15 mouse cellular contexts compared by ENCODE assay signal in genomic region chr3:129613756-129614155, GRCm38 (mm10).
A peak's percentile ranks its signal among the peaks of the same experiment; 100 is the strongest.
DNase-seq lines count a peak whose midpoint lies in the region; ATAC-seq lines count a peak whose summit lies in the region.
"Had no signal": no experiment of that assay in that cellular context is flagged by ENCODE, and none has a peak within 500 bp of the region (broad histone marks: within the 10 kb centered on the region; RNA-seq: fewer than 3 reads in every experiment).

No protein-coding gene starts in this region.

- H3K36me3 ChIP-seq in forebrain, embryonic 12.5 days (replicated peaks) = peaks cover 18% of the 10 kb centered on the region
- H3K36me3 ChIP-seq in forebrain, embryonic 16.5 days (ENCODE audit: control insufficient read depth, insufficient read depth) = no peaks in the 10 kb centered on the region; the same call in 1 of the 2 replicates
- no peaks in the 10 kb centered on the region for H3K36me3 ChIP-seq in neural tube, embryonic 14.5 days (ENCODE audit: control insufficient read depth, insufficient read depth, low read length)
- peaks cover 51% of the 10 kb centered on the region for H3K36me3 ChIP-seq in megakaryocyte, embryonic 14.5 days (replicated peaks; ENCODE audit: low read length)
- H3K36me3 ChIP-seq: hindbrain, embryonic 15.5 days had no signal

- WGBS in forebrain, embryonic 12.5 days = 88% methylated on average over 7 of the region's 7 CpGs
- 89% methylated on average over 7 of the region's 7 CpGs for WGBS in forebrain, embryonic 16.5 days
- 89% methylated on average over 7 of the region's 7 CpGs for WGBS in neural tube, embryonic 14.5 days

- H3K9me3 ChIP-seq in forebrain, embryonic 12.5 days = no peaks in the 10 kb centered on the region
- no peaks in the 10 kb centered on the region for H3K9me3 ChIP-seq in forebrain, embryonic 16.5 days (ENCODE audit: control insufficient read depth, low read length)
- no peaks in the 10 kb centered on the region for H3K9me3 ChIP-seq in neural tube, embryonic 14.5 days (ENCODE audit: control insufficient read depth, low read length)
- no peaks in the 10 kb centered on the region for H3K9me3 ChIP-seq in megakaryocyte, embryonic 14.5 days
- H3K9me3 ChIP-seq: forebrain, embryonic 15.5 days; hindbrain, embryonic 15.5 days had no signal

- ATAC-seq in forebrain, embryonic 12.5 days (ENCODE audit: low FRiP score) = no peak
- ATAC-seq in forebrain, embryonic 16.5 days = no peak; the same call in 1 of the 2 replicates
- 0 out of 2 replicates have a peak, but pooled peaks have one; percentile 18 for ATAC-seq in neural tube, embryonic 14.5 days (ENCODE audit: low read depth)
- ATAC-seq: forebrain, embryonic 15.5 days had no signal

- no peaks in the 10 kb centered on the region for H3K27me3 ChIP-seq in forebrain, embryonic 12.5 days
- H3K27me3 ChIP-seq in forebrain, embryonic 16.5 days (replicated peaks; ENCODE audit: control insufficient read depth, insufficient read depth, low read length) = no peaks in the 10 kb centered on the region
- H3K27me3 ChIP-seq in neural tube, embryonic 14.5 days (ENCODE audit: control insufficient read depth, insufficient read depth, low read length) = no peaks in the 10 kb centered on the region
- no peaks in the 10 kb centered on the region for H3K27me3 ChIP-seq in megakaryocyte, embryonic 14.5 days (replicated peaks)
- H3K27me3 ChIP-seq: forebrain, embryonic 15.5 days; hindbrain, embryonic 15.5 days had no signal

- peaks cover 3% of the 10 kb centered on the region; the same call in 1 of the 2 replicates for H3K4me1 ChIP-seq in forebrain, embryonic 12.5 days
- H3K4me1 ChIP-seq in forebrain, embryonic 16.5 days (replicated peaks; ENCODE audit: control insufficient read depth, insufficient read depth, low read length) = no peaks in the 10 kb centered on the region
- H3K4me1 ChIP-seq in neural tube, embryonic 14.5 days (ENCODE audit: control insufficient read depth, insufficient read depth, low read length) = no peaks in the 10 kb centered on the region
- peaks cover 68% of the 10 kb centered on the region for H3K4me1 ChIP-seq in megakaryocyte, embryonic 14.5 days

- H3K4me2 ChIP-seq in forebrain, embryonic 12.5 days = no peak overlapping the region
- no peak overlapping the region for H3K4me2 ChIP-seq in forebrain, embryonic 16.5 days (ENCODE audit: low read length)
- no peak overlapping the region for H3K4me2 ChIP-seq in neural tube, embryonic 14.5 days (ENCODE audit: low read depth, low read length)
- H3K4me2 ChIP-seq: forebrain, embryonic 15.5 days had no signal

- H3K9ac ChIP-seq in forebrain, embryonic 12.5 days = no peak overlapping the region
- no peak overlapping the region for H3K9ac ChIP-seq in forebrain, embryonic 16.5 days (replicated peaks; ENCODE audit: low read depth, low read length)
- H3K9ac ChIP-seq in neural tube, embryonic 14.5 days (replicated peaks; ENCODE audit: low read depth, low read length) = no peak overlapping the region
- H3K9ac ChIP-seq: forebrain, embryonic 15.5 days; hindbrain, embryonic 15.5 days had no signal

- 0 out of 2 replicates have a peak overlapping the region, but pooled peaks have one; percentile 36 for H3K27ac ChIP-seq in forebrain, embryonic 12.5 days
- no peak overlapping the region for H3K27ac ChIP-seq in forebrain, embryonic 16.5 days (ENCODE audit: low read length)
- H3K27ac ChIP-seq in neural tube, embryonic 14.5 days (ENCODE audit: low read depth, low read length) = no peak overlapping the region
- H3K27ac ChIP-seq: hindbrain, embryonic 15.5 days had no signal

- no peak overlapping the region for H3K4me3 ChIP-seq in forebrain, embryonic 12.5 days (replicated peaks)
- no peak overlapping the region for H3K4me3 ChIP-seq in forebrain, embryonic 16.5 days (replicated peaks; ENCODE audit: low read length)
- no peak overlapping the region for H3K4me3 ChIP-seq in neural tube, embryonic 14.5 days (ENCODE audit: low read depth, low read length)
- peak overlapping the region; percentile 78 for H3K4me3 ChIP-seq in megakaryocyte, embryonic 14.5 days (replicated peaks)
- H3K4me3 ChIP-seq: forebrain, embryonic 15.5 days; hindbrain, embryonic 15.5 days had no signal

- no peak for DNase-seq in neural tube, embryonic 10.5 days (ENCODE audit: extremely low spot score, low spot score)
- DNase-seq in adrenal gland, adult (ENCODE audit: inconsistent age in 2 of 2, low spot score in 1 of 2) = no peak
- no peak for DNase-seq in B cell, adult 2 months
- no peak for DNase-seq in frontal cortex, postnatal 10 days (ENCODE audit: low spot score in 2 of 2)
- DNase-seq: cerebellum, adult 11 months; layer of hippocampus, postnatal 36 days; left cerebral cortex, postnatal 4 days; lung, adult 2 months; thymus, postnatal 25 days had no signal
